ENCODE assay signal across 8 mouse cellular contexts in genomic region chr4:97869451-97869850, GRCm38 (mm10).
DNase-seq lines count a peak whose midpoint lies in the region; ATAC-seq and TF ChIP-seq lines count a peak whose summit lies in the region.

No protein-coding gene starts in this region.

- no peaks in the 10 kb centered on the region for H3K36me3 ChIP-seq in heart, embryonic 15.5 days
- no peaks in the 10 kb centered on the region for H3K36me3 ChIP-seq in midbrain, embryonic 12.5 days
- H3K36me3 ChIP-seq in midbrain, embryonic 11.5 days (ENCODE audit: control insufficient read depth, insufficient read depth, low read length) = no peaks in the 10 kb centered on the region
- H3K36me3 ChIP-seq in intestine, embryonic 16.5 days (ENCODE audit: control insufficient read depth, insufficient read depth, low read length) = no peaks in the 10 kb centered on the region
- no peaks in the 10 kb centered on the region for H3K36me3 ChIP-seq in stomach, postnatal 0 days (ENCODE audit: control insufficient read depth, insufficient read depth, low read length)

- H3K9ac ChIP-seq in heart, embryonic 15.5 days = no peak overlapping the region
- no peak overlapping the region for H3K9ac ChIP-seq in midbrain, embryonic 12.5 days (replicated peaks)
- H3K9ac ChIP-seq in midbrain, embryonic 11.5 days (ENCODE audit: low read length) = no peak overlapping the region
- H3K9ac ChIP-seq in intestine, embryonic 16.5 days (ENCODE audit: low read depth, low read length) = no peak overlapping the region
- peak overlapping the region; percentile 47 for H3K9ac ChIP-seq in stomach, postnatal 0 days (ENCODE audit: low read length)

- H3K4me3 ChIP-seq in heart, embryonic 15.5 days = peak overlapping the region; percentile 39
- H3K4me3 ChIP-seq in midbrain, embryonic 12.5 days = no peak overlapping the region
- H3K4me3 ChIP-seq in midbrain, embryonic 11.5 days (ENCODE audit: low read depth, low read length) = no peak overlapping the region
- peak overlapping the region; percentile 31 for H3K4me3 ChIP-seq in intestine, embryonic 16.5 days (ENCODE audit: low read length)
- peak overlapping the region; percentile 27 for H3K4me3 ChIP-seq in stomach, postnatal 0 days (ENCODE audit: low read depth, low read length)

- ATAC-seq in heart, embryonic 15.5 days (replicated peaks; ENCODE audit: insufficient number of reproducible peaks, insufficient read depth, low FRiP score, low read depth) = no peak
- no peak for ATAC-seq in midbrain, embryonic 12.5 days (ENCODE audit: low FRiP score, low read depth)
- no peak for ATAC-seq in midbrain, embryonic 11.5 days (ENCODE audit: low FRiP score)
- ATAC-seq in intestine, embryonic 16.5 days = no peak
- no peak for ATAC-seq in stomach, postnatal 0 days (ENCODE audit: low FRiP score, low TSS enrichment)
- no peak for ATAC-seq in monocyte, adult 5-6 weeks (replicated peaks; ENCODE audit: insufficient number of reproducible peaks, low FRiP score, low TSS enrichment, poor library complexity, severe bottlenecking)
- ATAC-seq in megakaryocyte-erythroid progenitor cell, adult 5-6 weeks (replicated peaks; ENCODE audit: low FRiP score, low TSS enrichment, poor library complexity, severe bottlenecking) = no peak

- no peak for TF ChIP-seq CTCF in stomach, postnatal 0 days (IDR thresholded peaks at IDR 0.05; ENCODE audit: low read depth)

- H3K9me3 ChIP-seq in heart, embryonic 15.5 days (replicated peaks) = no peaks in the 10 kb centered on the region
- H3K9me3 ChIP-seq in midbrain, embryonic 12.5 days = no peaks in the 10 kb centered on the region
- H3K9me3 ChIP-seq in midbrain, embryonic 11.5 days (ENCODE audit: control insufficient read depth, low read length) = no peaks in the 10 kb centered on the region
- H3K9me3 ChIP-seq in intestine, embryonic 16.5 days (ENCODE audit: control insufficient read depth, low read length) = no peaks in the 10 kb centered on the region
- no peaks in the 10 kb centered on the region for H3K9me3 ChIP-seq in stomach, postnatal 0 days (ENCODE audit: control insufficient read depth, low read length)

- no peaks in the 10 kb centered on the region for H3K27me3 ChIP-seq in heart, embryonic 15.5 days
- no peaks in the 10 kb centered on the region for H3K27me3 ChIP-seq in midbrain, embryonic 12.5 days
- H3K27me3 ChIP-seq in midbrain, embryonic 11.5 days (ENCODE audit: control insufficient read depth, insufficient read depth, low read length) = no peaks in the 10 kb centered on the region
- H3K27me3 ChIP-seq in intestine, embryonic 16.5 days (replicated peaks; ENCODE audit: control insufficient read depth, insufficient read depth, low read length) = no peaks in the 10 kb centered on the region
- no peaks in the 10 kb centered on the region for H3K27me3 ChIP-seq in stomach, postnatal 0 days (ENCODE audit: control insufficient read depth, insufficient read depth, low read length)

- H3K4me2 ChIP-seq in heart, embryonic 15.5 days = peak overlapping the region; percentile 54
- 0 out of 2 replicates have a peak overlapping the region, but pooled peaks have one; percentile 7 for H3K4me2 ChIP-seq in midbrain, embryonic 12.5 days (replicated peaks)
- no peak overlapping the region for H3K4me2 ChIP-seq in midbrain, embryonic 11.5 days
- H3K4me2 ChIP-seq in intestine, embryonic 16.5 days (ENCODE audit: low read depth, low read length) = peak overlapping the region; percentile 41
- peak overlapping the region; percentile 52 for H3K4me2 ChIP-seq in stomach, postnatal 0 days (replicated peaks; ENCODE audit: low read depth)

- peak overlapping the region; percentile 92 for H3K27ac ChIP-seq in heart, embryonic 15.5 days
- H3K27ac ChIP-seq in midbrain, embryonic 12.5 days (replicated peaks) = peak overlapping the region; percentile 56; the same call in 1 of the 2 replicates
- no peak overlapping the region for H3K27ac ChIP-seq in midbrain, embryonic 11.5 days (ENCODE audit: low read depth, low read length)
- H3K27ac ChIP-seq in intestine, embryonic 16.5 days (ENCODE audit: low read length) = peak overlapping the region; percentile 94
- peak overlapping the region; percentile 96 for H3K27ac ChIP-seq in stomach, postnatal 0 days (replicated peaks)

- no peak for DNase-seq in heart, postnatal 4 days
- DNase-seq in midbrain, embryonic 11.5 days (ENCODE audit: low spot score, missing footprints) = no peak
- no peak for DNase-seq in stomach, postnatal 0 days (ENCODE audit: low spot score)

- H3K4me1 ChIP-seq in heart, embryonic 15.5 days (replicated peaks) = peaks cover 54% of the 10 kb centered on the region
- H3K4me1 ChIP-seq in midbrain, embryonic 12.5 days = peaks cover 40% of the 10 kb centered on the region
- H3K4me1 ChIP-seq in midbrain, embryonic 11.5 days (ENCODE audit: control insufficient read depth, insufficient read depth, low read length) = peaks cover 3% of the 10 kb centered on the region; the same call in 1 of the 2 replicates
- H3K4me1 ChIP-seq in intestine, embryonic 16.5 days (ENCODE audit: control insufficient read depth, insufficient read depth, low read length) = peaks cover 9% of the 10 kb centered on the region
- H3K4me1 ChIP-seq in stomach, postnatal 0 days (replicated peaks; ENCODE audit: control insufficient read depth, insufficient read depth) = peaks cover 2% of the 10 kb centered on the region; the same call in 1 of the 2 replicates

- 41% methylated on average over 7 of the region's 7 CpGs for WGBS in heart, embryonic 15.5 days
- WGBS in midbrain, embryonic 12.5 days = 77% methylated on average over 7 of the region's 7 CpGs
- WGBS in midbrain, embryonic 11.5 days = 77% methylated on average over 7 of the region's 7 CpGs
- 33% methylated on average over 7 of the region's 7 CpGs for WGBS in intestine, embryonic 16.5 days
- WGBS in stomach, postnatal 0 days = 31% methylated on average over 7 of the region's 7 CpGs

- TF ChIP-seq EP300 in stomach, postnatal 0 days (optimal IDR thresholded peaks at IDR 0.05) = no peak

Comparison
In these comparisons a context has a peak if more than half of its experiments do, and no peak if none do; other contexts are left out.
1. H3K4me3 ChIP-seq: peak in heart, embryonic 15.5 days (single experiment), intestine, embryonic 16.5 days (single experiment) and stomach, postnatal 0 days (single experiment); none in midbrain, embryonic 12.5 days (single experiment) and midbrain, embryonic 11.5 days (single experiment).